Mouse (Mus musculus) liver, postnatal 0 days (tissue): ENCODE measurements around the gene Zfp687. TPM values are rescaled to one million over a fixed set of nuclear protein-coding genes. Genes with fewer than 3 reads are reported as not detected.

Experiments used
- ATAC-seq: fragments of 200-750 bp; cut with Nextera tagmentation; 2 replicates; pipeline ENCODE4 v1.8.0; 2017; ENCODE audit warnings: mild to moderate bottlenecking, moderate library complexity
- DNase-seq: peaks from one replicate; pipeline ENCODE4 v3.0.0-alpha.2; 2016
- H3K27ac ChIP-seq: fragments of 300-500 bp; sonication (generic); 2 replicates; pipeline ENCODE4 v1.5.1; 2014; ENCODE audit warnings: antibody characterized with exemption, moderate library complexity, mild to moderate bottlenecking, low read depth
- H3K27me3 ChIP-seq: fragments of 300-500 bp; sonication (generic); 2 replicates; pipeline ENCODE4 v1.6.1; 2014; ENCODE audit warnings: low read length, control low read depth, mixed read lengths; ENCODE audit not compliant: insufficient read depth
- H3K36me3 ChIP-seq: fragments of 300-500 bp; sonication (generic); replicated peaks from 2 replicates; pipeline ENCODE4 v1.6.1; 2014; ENCODE audit warnings: mild to moderate bottlenecking, control low read depth, low read length, moderate library complexity, mixed read lengths; ENCODE audit not compliant: insufficient read depth
- H3K4me1 ChIP-seq: fragments of 300-500 bp; sonication (generic); 2 replicates; pipeline ENCODE4 v1.6.1; 2014; ENCODE audit warnings: antibody characterized with exemption, mild to moderate bottlenecking, control low read depth; ENCODE audit not compliant: insufficient read depth
- H3K4me2 ChIP-seq: fragments of 300-500 bp; sonication (generic); 2 replicates; pipeline ENCODE4 v1.6.1; 2014; ENCODE audit warnings: low read depth, mild to moderate bottlenecking, low read length, moderate library complexity, mixed read lengths
- H3K4me3 ChIP-seq: fragments of 300-500 bp; sonication (generic); 2 replicates; pipeline ENCODE4 v1.5.1; 2014; ENCODE audit warnings: low read depth, low read length
- H3K9ac ChIP-seq: fragments of 300-500 bp; sonication (generic); replicated peaks from 2 replicates; pipeline ENCODE4 v1.6.1; 2014; ENCODE audit warnings: mild to moderate bottlenecking, moderate library complexity
- H3K9me3 ChIP-seq: fragments of 300-500 bp; sonication (generic); 2 replicates; pipeline ENCODE4 v1.6.1; 2016; ENCODE audit warnings: mild to moderate bottlenecking, control low read depth, low read length, mixed read lengths
- CTCF ChIP-seq: sonication (generic); IDR thresholded peaks from 2 replicates; pipeline ENCODE4 v1.5.1; 2016; ENCODE audit warnings: antibody characterized with exemption, low read depth
- EP300 ChIP-seq: IDR thresholded peaks from 2 replicates; pipeline ENCODE4 v1.6.1; 2016; ENCODE audit warnings: antibody characterized with exemption, low read depth, mild to moderate bottlenecking
- WGBS: fragments of 180-500 bp; shearing (Covaris S2); extraction: QIAGEN DNeasy Blood & Tissue Kit; methylation state at CpG from one replicate; pipeline ENCODE4 v1.1.7; 2014; ENCODE audit not compliant: insufficient replicate concordance; 5-methylcytosine and 5-hydroxymethylcytosine counted together
- polyA plus RNA-seq: library from polyadenylated mRNA; unstranded; fragments of >200 nt; fragmentation: Nextera tagmentation; extraction: Ambion mirVana; gene quantifications from 2 replicates; pipeline ENCODE4 v1.2.1, GENCODE M21; 2015

Zfp687 gene
- polyA plus RNA-seq, 1 experiment from 2014 or later, result 5.3 TPM

DNA sequence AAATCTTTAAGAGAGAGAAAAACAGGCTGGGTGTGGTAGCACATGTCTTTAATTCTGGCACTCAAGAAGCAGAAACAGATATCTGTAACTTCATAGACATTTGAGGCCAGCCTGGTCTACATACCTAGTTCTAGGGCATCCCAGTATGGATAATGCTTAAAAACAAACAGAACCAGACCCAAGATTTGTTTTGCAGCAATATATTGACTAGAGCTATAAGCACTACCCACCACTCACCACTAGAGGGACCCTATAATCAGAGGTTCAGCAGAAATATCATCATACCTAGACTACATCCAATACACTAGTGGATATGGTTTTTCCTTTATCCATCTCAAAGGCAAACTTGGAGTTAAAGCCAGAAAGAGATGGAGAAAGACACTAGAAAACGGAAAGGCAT is 37.7 kb upstream of the Zfp687 start:
- TF ChIP-seq EP300 (no peak), CTCF (peak; percentile 90)
- ATAC-seq (0 out of 2 replicates have a peak, but pooled peaks have one; percentile 18), DNase-seq (peak; percentile 39)
- H3K9me3 ChIP-seq, result no peaks in the 10 kb centered on the region
- no peaks in the 10 kb centered on the region for H3K27me3 ChIP-seq
- H3K9ac ChIP-seq, result no peak overlapping the region
- H3K27ac ChIP-seq, result no peak overlapping the region
- H3K4me2 ChIP-seq, result no peak overlapping the region
- peaks cover 8% of the 10 kb centered on the region for H3K4me1 ChIP-seq
- no peak overlapping the region for H3K4me3 ChIP-seq
- no peaks in the 10 kb centered on the region; the same call in 1 of the 2 replicates for H3K36me3 ChIP-seq
- WGBS, result 41% methylated on average over 1 of the region's 1 CpGs

DNA sequence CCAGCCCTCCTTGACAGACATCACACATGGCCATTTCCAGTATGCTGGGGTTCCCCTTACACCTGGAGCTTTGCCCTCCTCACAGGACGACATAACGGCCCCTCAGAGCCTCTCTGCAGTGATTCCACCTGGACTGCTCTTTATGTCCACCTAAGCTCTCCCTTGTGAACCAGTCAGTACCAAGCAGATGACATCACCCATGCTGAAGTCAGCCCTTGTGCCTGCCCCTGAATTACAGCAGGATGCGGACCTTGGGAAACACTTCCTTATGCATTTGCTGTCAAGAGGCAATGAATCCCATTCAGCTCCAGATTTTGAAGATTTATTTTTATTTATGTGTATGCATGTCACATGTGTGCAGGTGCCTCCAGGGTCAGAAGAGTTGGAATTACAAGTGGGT is 32.7 kb upstream of the Zfp687 start:
- no peak overlapping the region for H3K4me2 ChIP-seq
- H3K9me3 ChIP-seq, result no peaks in the 10 kb centered on the region
- TF ChIP-seq CTCF (no peak), EP300 (no peak)
- H3K9ac ChIP-seq, result no peak overlapping the region
- WGBS, result 72% methylated on average over 3 of the region's 3 CpGs
- no peaks in the 10 kb centered on the region for H3K36me3 ChIP-seq
- no peaks in the 10 kb centered on the region for H3K27me3 ChIP-seq
- no peak overlapping the region for H3K4me3 ChIP-seq
- ATAC-seq (no peak), DNase-seq (no peak)
- no peak overlapping the region for H3K27ac ChIP-seq
- peaks cover 2% of the 10 kb centered on the region; the same call in 1 of the 2 replicates for H3K4me1 ChIP-seq

DNA sequence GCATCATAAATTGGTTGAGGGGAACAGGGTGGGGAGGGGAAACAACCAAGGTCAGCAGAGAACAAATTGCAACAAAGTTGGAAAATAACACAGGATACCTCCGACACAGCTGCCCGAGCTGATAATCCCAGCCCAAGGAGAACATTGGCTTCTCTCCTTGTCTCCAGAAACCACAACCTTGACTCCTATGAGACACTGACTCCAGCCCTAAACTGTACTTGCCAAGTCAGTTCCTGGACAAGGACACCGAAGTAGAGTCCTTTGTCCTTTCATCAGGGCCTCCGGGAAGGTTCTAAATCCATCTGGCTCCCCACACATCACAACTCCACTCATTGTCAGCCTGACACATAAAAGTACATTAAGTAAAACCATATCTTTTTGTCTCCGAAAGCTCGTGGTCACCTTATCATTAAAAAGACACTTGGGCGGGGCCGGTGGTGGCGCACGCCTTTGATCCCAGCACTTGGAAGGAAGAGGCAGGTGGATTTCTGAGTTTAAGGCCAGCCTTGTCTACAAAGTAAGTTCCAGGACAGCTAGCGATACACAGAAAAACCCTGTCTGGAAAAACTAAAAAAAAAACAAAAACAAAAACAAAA is 31.3 kb upstream of the Zfp687 start:
- Histone ChIP-seq H3K4me1 (peaks cover 4% of the 10 kb centered on the region), H3K36me3 (no peaks in the 10 kb centered on the region), H3K4me2 (peak overlapping the region; percentile 53), H3K4me3 (no peak overlapping the region), H3K27me3 (no peaks in the 10 kb centered on the region), H3K9ac (no peak overlapping the region), H3K9me3 (no peaks in the 10 kb centered on the region), H3K27ac (peak overlapping the region; percentile 57; the same call in 1 of the 2 replicates)
- DNase-seq, result no peak
- no peak for ATAC-seq
- WGBS, result 49% methylated on average over 11 of the region's 11 CpGs
- TF ChIP-seq EP300 (peak; percentile 26; the same call in 1 of the 2 replicates), CTCF (no peak)

DNA sequence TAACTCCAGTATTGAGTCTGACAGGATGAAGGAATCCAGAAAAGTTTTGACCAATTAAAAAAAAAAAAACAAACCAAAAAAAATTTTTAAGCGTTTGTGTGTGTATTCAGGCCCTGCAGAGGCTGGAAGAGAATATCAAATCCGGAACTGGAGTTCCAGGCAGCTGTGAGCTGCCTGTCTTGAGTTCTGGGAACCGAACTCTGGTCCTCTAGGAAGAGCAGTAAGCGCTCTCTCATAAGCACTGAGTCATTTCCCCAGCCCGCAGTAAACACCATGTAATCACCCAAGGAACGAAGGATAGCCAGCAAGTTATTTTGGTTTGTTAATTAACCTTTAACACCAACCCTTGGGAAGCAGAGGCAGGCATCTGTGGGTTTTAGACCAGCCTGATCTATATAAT is 28.0 kb upstream of the Zfp687 start:
- H3K27ac ChIP-seq, result peak overlapping the region; percentile 53

DNA sequence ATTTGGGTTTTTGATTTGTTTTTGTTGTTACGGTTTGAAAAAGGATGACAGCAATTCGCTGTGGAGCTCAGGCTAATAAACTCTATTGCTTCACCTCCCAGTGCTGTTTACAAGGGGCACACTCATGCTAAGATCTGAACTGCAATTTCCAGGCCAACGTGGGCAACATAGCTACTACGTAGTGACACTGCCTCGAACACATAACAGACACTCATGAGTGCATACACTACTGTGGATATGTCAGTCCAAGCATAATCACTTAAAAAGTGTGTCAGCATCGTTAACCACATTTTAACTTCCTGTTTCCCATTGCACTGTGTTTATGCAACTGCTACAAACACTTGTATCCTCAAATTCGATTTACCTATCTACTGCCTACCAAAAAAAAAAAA is 27.6 kb upstream of the Zfp687 start:
- H3K27me3 ChIP-seq, result no peaks in the 10 kb centered on the region
- H3K4me3 ChIP-seq, result peak overlapping the region; percentile 83
- H3K9ac ChIP-seq, result peak overlapping the region; percentile 23; the same call in 1 of the 2 replicates
- peaks cover 6% of the 10 kb centered on the region; the same call in 1 of the 2 replicates for H3K36me3 ChIP-seq
- no peak for DNase-seq
- H3K4me2 ChIP-seq, result peak overlapping the region; percentile 73
- peak overlapping the region; percentile 76 for H3K27ac ChIP-seq
- WGBS, result 8% methylated on average over 7 of the region's 7 CpGs
- TF ChIP-seq EP300 (no peak), CTCF (no peak)
- no peaks in the 10 kb centered on the region for H3K9me3 ChIP-seq
- peaks cover 9% of the 10 kb centered on the region for H3K4me1 ChIP-seq
- ATAC-seq, result peak; percentile 43

More for the DNA sequence above, 28.0 kb upstream of the Zfp687 start:
- no peak for DNase-seq
- no peak for ATAC-seq
- TF ChIP-seq CTCF, result no peak
- TF ChIP-seq EP300, result no peak
- Histone ChIP-seq H3K27me3 (no peaks in the 10 kb centered on the region), H3K9ac (no peak overlapping the region), H3K4me3 (no peak overlapping the region), H3K36me3 (peaks cover 4% of the 10 kb centered on the region; the same call in 1 of the 2 replicates), H3K4me1 (peaks cover 9% of the 10 kb centered on the region), H3K9me3 (no peaks in the 10 kb centered on the region), H3K4me2 (no peak overlapping the region)
- WGBS, result 49% methylated on average over 6 of the region's 6 CpGs

DNA sequence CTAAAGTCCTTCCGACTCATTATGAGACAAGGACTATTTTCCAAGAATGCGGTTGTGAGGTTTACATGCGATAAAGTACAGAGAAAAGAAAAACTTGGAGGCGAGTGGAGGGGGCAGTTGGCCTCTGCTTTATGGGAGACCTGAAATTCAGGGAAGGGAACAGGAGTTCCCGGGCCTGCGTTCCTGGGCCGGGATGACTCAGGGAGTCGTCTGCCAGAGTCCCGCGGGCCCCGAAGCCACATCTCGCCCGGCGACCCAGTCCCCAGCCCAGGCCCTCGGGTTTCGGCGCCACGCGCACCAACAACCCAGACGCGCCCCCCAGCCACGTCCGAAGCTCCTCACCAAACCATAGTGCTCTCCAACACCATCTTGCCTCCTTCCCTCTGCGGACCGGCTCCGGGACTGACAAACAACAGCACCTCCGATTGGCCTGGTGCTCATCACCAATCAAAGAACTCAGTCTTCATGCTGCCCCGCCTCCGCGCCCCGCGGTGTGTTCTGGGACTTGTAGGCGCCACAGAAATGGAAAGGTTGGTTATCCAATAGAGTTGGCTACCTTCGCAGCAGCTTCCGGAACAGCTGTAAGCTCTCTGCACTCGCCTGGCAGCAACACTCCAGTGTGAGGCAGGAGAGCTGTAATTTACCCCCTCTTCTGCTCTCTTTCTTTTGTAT is 27.1 kb upstream of the Zfp687 start, which contains the start of gene Psmd4:
Gene Psmd4, minus strand, starts transcription at position 449 of the 672 bp plus-strand sequence.
- peaks cover 7% of the 10 kb centered on the region; the same call in 1 of the 2 replicates for H3K36me3 ChIP-seq
- H3K4me2 ChIP-seq, result peak within 1 kb of the TSS; percentile 73
- peak; percentile 99 for DNase-seq

More for the DNA sequence above, 27.1 kb upstream of the Zfp687 start, which contains the start of gene Psmd4:
- Histone ChIP-seq H3K27ac (peak within 1 kb of the TSS; percentile 76), H3K4me1 (peaks cover 9% of the 10 kb centered on the region), H3K27me3 (no peaks in the 10 kb centered on the region), H3K9me3 (no peaks in the 10 kb centered on the region), H3K9ac (peak within 1 kb of the TSS; percentile 84), H3K4me3 (peak within 1 kb of the TSS; percentile 83)
- no peak for TF ChIP-seq CTCF
- TF ChIP-seq EP300, result peak; percentile 33; the same call in 1 of the 2 replicates
- peak; percentile 97 for ATAC-seq
- under 1% methylated on average over 35 of the region's 36 CpGs for WGBS
